Mouse (Mus musculus) gastrocnemius, postnatal 10 days (tissue): Measurements from ENCODE around the gene Pcnx. TPM values are rescaled to one million over a fixed set of nuclear protein-coding genes. Genes with fewer than 3 reads are reported as not detected.
"Not testable (repeated sequence)": the region's sequence is repeated elsewhere in the genome, so short reads cannot be mapped to it uniquely, and the experiment has no call there.

ENCODE experiments used
- DNase-seq: peaks from one replicate; pipeline ENCODE4 v3.0.0; 2021; ENCODE audit warnings: mixed read lengths
- total RNA-seq, 2 experiments: library from RNA; stranded (reverse); gene quantifications; 2 replicates each; pipeline ENCODE4 v1.2.3; 2021

Pcnx gene
- total RNA-seq, 2 experiments from 2014 or later = 48.3 to 49.1 TPM

GRCm38 (mm10) chr12:81965416-81965815, 105.6 kb downstream of the Pcnx start:
- DNase-seq = no peak

- no peak for DNase-seq
These were observed 111.4 kb downstream of the Pcnx start for GRCm38 (mm10) chr12:81971042-81971883.

DNA sequence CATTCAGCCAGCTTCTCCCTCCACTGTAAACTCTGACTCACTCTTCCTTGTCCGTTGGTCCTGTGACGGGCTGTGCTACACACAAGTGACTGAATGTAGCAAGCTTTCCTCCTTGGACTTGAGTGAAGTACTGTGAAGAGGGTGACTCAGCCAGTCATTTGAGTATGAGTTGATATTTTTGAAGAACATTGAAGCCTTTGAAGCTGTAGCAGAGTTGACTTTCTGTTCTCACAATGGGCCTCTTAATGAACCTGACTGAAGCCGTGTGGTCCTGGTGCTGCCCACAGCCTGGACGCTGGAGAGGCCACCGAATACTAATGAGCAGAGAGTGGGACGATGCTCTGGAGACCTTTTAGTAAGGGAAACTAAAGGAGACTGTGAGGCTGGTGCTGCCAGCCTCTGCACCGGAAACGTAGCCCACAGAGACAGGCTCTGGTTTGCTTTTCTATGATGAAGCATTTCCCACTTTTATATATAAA, 112.1 kb downstream of the Pcnx start:
- no peak for DNase-seq

DNA sequence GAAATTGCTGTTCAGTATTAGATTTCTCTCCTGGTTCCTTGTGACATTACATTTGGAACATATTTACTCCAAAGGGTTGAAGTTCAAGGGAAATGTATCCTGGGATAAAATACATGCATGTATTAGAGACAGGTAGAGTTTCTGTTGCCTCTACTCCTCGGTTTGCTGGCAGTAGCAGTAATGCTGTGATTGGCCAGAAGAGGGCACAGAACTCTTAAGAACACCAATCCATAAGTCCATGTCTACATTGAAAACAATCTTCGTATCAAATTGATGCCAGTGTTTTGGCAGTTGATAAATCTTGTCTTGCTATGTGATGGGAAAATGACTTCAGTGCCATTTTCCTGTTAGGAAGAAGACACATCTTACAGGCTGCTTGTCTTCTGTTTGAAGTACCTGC, 115.0 kb downstream of the Pcnx start:
- no peak for DNase-seq

DNA sequence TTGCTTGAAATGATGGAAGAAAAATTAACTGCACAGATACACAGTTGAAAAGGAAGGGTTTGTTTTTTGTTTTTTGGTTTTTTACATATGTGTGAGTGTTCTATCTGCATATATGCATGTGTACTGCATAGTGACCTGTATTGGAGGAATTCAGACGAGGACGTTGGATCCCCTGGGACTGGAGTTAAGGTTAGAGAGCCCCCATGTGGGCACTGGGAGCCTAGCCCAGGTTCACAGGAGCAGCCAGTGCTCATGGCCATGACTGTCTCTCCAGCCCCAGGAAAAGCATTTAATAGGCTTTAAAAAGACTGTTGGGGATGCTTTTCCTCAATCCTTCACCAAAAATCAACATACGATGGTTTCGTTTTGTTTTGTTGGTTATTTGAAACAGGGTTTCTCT, 117.5 kb downstream of the Pcnx start:
- DNase-seq = no peak

DNA sequence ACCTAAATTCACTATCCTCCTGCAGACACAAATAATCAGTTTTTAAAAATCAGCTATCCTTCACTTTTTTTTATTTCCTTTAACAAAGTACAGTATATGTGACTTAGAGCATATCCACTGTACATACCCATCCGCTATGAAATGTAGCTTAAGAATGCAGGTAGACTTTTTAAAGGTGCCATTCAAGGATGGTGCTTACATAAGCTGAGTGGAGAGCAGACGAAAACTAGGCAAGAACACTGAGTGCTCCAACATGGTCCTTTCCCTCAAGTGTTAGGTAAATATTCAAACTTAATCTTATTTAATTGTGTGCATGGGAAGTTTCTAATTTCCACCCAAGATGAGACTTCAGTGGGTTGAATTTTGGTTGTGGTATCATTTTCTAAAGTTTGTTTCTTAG, 119.5 kb downstream of the Pcnx start:
- no peak for DNase-seq

GRCm38 (mm10) chr12:81992106-81992505, 132.3 kb downstream of the Pcnx start:
- no peak for DNase-seq

- no peak for DNase-seq
These were observed 133.2 kb downstream of the Pcnx start for GRCm38 (mm10) chr12:81992996-81993395.

- no peak for DNase-seq
These were observed 135.3 kb downstream of the Pcnx start for GRCm38 (mm10) chr12:81994911-81995667.

GRCm38 (mm10) chr12:81996679-81997362, 137.0 kb downstream of the Pcnx start:
- DNase-seq = no peak

GRCm38 (mm10) chr12:81997497-81997896, 137.7 kb downstream of the Pcnx start:
- DNase-seq = no peak

GRCm38 (mm10) chr12:82002697-82003096, 142.9 kb downstream of the Pcnx start:
- not testable (repeated sequence) for DNase-seq

GRCm38 (mm10) chr12:82025901-82026633, 166.2 kb downstream of the Pcnx start:
- DNase-seq = not testable (repeated sequence)

DNA sequence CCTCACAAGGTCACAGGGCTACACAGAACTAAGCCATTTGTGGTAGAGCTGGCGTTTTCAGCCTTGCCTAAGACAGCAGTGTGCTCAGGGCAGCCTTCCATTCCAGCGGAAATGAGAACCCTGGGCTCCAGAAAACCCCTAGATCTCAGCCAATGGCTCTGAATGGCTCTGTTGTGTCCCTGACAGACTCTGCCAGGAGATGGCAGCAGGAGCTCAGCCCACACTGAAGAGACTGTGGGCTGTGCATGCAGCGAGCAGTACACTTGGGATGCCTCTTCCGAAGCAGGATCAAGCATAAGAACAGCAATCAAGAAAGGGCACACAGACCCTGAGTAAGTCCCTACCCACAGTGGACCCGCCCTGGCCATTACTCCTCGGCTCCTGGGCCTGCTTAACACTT, 173.7 kb downstream of the Pcnx start:
- not testable (repeated sequence) for DNase-seq

DNA sequence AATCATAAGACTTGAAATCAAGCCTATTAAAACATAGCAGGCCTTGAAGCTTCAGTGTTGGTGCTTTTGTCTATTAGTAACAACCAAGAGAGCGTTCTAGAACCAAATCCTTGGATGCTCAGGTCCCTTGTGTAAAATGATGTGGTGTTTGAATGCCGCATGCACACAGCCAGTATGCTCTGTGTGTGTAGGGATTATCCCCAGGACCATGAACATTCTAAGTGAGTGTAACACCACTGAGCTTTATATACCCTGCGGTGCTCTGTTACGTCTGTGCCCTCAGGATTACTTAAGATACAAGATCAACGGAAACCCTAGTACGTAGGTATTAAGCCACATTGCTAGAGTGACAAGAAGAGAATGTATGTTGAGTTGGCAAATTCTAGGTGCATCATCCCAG, 174.2 kb downstream of the Pcnx start:
- not testable (repeated sequence) for DNase-seq

DNA sequence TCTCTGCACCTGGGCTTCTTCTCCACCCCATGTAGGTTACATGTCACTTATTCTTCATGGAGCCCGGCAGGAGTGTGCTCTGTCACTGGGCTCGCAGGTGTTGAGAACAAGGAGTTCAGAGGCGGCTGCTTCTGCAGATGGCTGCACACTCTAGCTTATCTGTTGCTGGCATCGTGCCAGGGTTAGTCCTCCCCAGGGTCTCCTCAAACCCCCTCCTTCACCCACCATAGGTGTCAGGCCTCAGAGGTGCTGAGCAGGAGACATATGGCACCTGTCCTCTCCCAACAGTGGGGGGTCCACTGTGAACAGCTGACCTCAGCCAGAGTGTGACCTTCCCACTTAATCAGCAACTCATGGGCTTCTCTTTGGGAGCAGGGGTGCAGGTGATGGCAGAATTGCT, 184.3 kb downstream of the Pcnx start:
- DNase-seq = not testable (repeated sequence)

Other genes with a start within 250 kb of the Pcnx start
- 10 to 100 TPM; 23.1 to 27.7 TPM for gene Ttc9, start 228.8 kb upstream of the Pcnx start, total RNA-seq
- gene Map3k9, start 78.8 kb upstream of the Pcnx start, total RNA-seq = under 1 TPM; 0.14 to 0.29 TPM